Mouse (Mus musculus) forebrain, postnatal 0 days (tissue): ENCODE results near the gene Dhx35. TPM values are rescaled to one million over a fixed set of nuclear protein-coding genes. Genes with fewer than 3 reads are reported as not detected.
A peak's percentile ranks its signal among the peaks of the same experiment; 100 is the strongest.

Experiments used
- ATAC-seq: fragments of 200-750 bp; cut with Nextera tagmentation; 2 replicates; pipeline ENCODE4 v1.8.0; 2017; ENCODE audit warnings: mild to moderate bottlenecking, moderate library complexity
- DNase-seq: peaks from one replicate; pipeline ENCODE4 v3.0.0-alpha.2; 2015
- H3K27ac ChIP-seq: fragments of 300-500 bp; sonication (generic); 2 replicates; pipeline ENCODE4 v1.5.1; 2014; ENCODE audit warnings: low read depth, mild to moderate bottlenecking, antibody characterized with exemption, low read length, moderate library complexity, mixed read lengths
- H3K27me3 ChIP-seq: fragments of 300-500 bp; sonication (generic); 2 replicates; pipeline ENCODE4 v1.6.1; 2014; ENCODE audit warnings: mild to moderate bottlenecking, low read length, mixed read lengths; ENCODE audit not compliant: insufficient read depth
- H3K36me3 ChIP-seq: fragments of 300-500 bp; sonication (generic); 2 replicates; pipeline ENCODE4 v1.6.1; 2014; ENCODE audit warnings: mild to moderate bottlenecking, moderate library complexity; ENCODE audit not compliant: insufficient read depth
- H3K4me1 ChIP-seq: fragments of 300-500 bp; sonication (generic); 2 replicates; pipeline ENCODE4 v1.6.1; 2014; ENCODE audit warnings: antibody characterized with exemption; ENCODE audit not compliant: insufficient read depth
- H3K4me2 ChIP-seq: fragments of 300-500 bp; sonication (generic); 2 replicates; pipeline ENCODE4 v1.6.1; 2014; ENCODE audit warnings: low read depth, mild to moderate bottlenecking, moderate library complexity
- H3K4me3 ChIP-seq: fragments of 300-500 bp; sonication (generic); 2 replicates; pipeline ENCODE4 v1.5.1; 2014; ENCODE audit warnings: low read depth, low read length, mixed read lengths
- H3K9ac ChIP-seq: fragments of 300-500 bp; sonication (generic); 2 replicates; pipeline ENCODE4 v1.6.1; 2014; ENCODE audit warnings: mild to moderate bottlenecking
- H3K9me3 ChIP-seq: fragments of 300-500 bp; sonication (generic); 2 replicates; pipeline ENCODE4 v1.6.1; 2016; ENCODE audit warnings: low read length
- CTCF ChIP-seq: sonication (generic); IDR thresholded peaks from 2 replicates; pipeline ENCODE4 v1.5.1; 2016; ENCODE audit warnings: antibody characterized with exemption, control low read depth, low read depth
- WGBS: fragments of 180-500 bp; shearing (Covaris S2); extraction: QIAGEN DNeasy Blood & Tissue Kit; methylation state at CpG from one replicate; pipeline ENCODE4 v1.1.7; 2014; 5-methylcytosine and 5-hydroxymethylcytosine counted together
- polyA plus RNA-seq: library from polyadenylated mRNA; unstranded; fragments of >200 nt; fragmentation: Nextera tagmentation; extraction: Ambion mirVana; gene quantifications from 2 replicates; pipeline ENCODE4 v1.2.1, GENCODE M21; 2015
- total RNA-seq: library from RNA; depleted of rRNA; stranded (reverse); fragments of >200 nt; gene quantifications from 2 replicates; pipeline ENCODE4 v1.2.3, GENCODE M21; 2014

Gene Dhx35
- total and polyA plus RNA-seq, 2 experiments from 2014 or later: 11.8 to 29.2 TPM

DNA sequence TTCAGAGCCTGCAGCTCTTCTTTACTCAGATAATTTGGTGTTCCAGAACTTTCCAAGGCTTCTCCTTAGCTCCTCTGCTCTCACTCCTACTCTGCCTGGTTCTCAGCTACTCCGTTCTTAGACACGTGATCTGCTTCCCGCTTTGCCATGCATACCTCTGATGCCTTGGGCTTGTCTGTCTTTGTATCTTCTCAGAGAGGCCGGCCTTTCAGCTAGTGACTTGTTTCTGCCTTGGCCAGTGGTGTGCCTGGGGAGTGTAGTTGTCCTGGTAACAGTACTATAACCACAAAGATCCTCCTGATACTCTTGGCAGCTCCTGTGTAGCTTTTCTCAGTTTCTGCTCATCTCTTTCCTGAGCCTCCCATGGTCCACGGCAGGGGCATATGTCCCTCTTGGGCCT is 38.6 kb downstream of the Dhx35 start:
- Histone ChIP-seq H3K9me3 (no peaks in the 10 kb centered on the region), H3K4me1 (peaks cover 3% of the 10 kb centered on the region; the same call in 1 of the 2 replicates), H3K36me3 (peaks cover 68% of the 10 kb centered on the region), H3K4me3 (no peak overlapping the region), H3K4me2 (no peak overlapping the region), H3K27ac (0 out of 2 replicates have a peak overlapping the region, but pooled peaks have one; percentile 23), H3K27me3 (no peaks in the 10 kb centered on the region), H3K9ac (no peak overlapping the region)
- ATAC-seq: peak; percentile 50
- no peak for DNase-seq
- TF ChIP-seq CTCF: no peak
- 80% methylated on average over 5 of the region's 5 CpGs for WGBS

DNA sequence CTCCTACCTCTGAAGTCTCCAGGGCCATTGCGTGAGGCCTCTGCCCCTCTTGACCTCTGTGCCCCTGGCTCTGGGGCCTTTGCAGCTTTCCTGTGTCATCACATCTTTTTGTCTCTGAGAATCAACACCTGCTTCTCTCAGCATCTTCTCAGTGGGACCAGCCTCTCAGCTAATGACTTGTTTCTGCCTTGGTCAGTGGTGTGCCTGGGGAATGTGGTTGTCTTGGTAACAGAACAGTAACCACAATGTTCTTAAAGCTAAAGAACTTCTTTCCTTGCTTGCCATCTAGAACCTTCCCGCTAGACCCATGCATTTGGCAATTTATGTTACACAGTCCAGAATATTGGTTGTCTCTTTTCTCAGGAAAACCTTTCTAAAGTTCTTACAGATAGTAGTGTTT is 39.0 kb downstream of the Dhx35 start:
- no peak; the same call in 1 of the 2 replicates for ATAC-seq

DNA sequence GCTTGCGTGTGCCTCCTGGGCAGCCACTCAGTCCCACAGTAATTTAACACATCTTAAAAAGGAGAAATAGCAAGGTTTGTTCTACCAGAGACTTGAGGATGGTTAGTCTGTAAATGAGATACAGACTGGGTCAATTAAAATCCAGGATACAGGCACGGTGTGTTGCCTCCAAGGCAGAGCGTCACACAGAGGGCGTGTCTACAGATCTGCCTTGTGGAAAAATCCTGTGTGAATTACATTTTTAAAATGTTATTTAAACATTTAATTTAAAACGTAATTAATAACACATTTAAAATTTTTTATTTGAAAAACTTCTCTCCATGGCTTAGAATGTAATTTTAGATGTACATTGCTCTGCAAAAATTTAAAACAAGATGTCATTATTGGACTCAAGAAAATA is 48.7 kb downstream of the Dhx35 start:
- no peak overlapping the region for H3K9ac ChIP-seq
- 86% methylated on average over 5 of the region's 5 CpGs for WGBS
- H3K36me3 ChIP-seq: peaks cover 28% of the 10 kb centered on the region
- H3K4me2 ChIP-seq: no peak overlapping the region
- no peaks in the 10 kb centered on the region for H3K9me3 ChIP-seq
- DNase-seq (no peak), ATAC-seq (no peak)
- TF ChIP-seq CTCF: no peak
- no peaks in the 10 kb centered on the region for H3K27me3 ChIP-seq
- no peaks in the 10 kb centered on the region for H3K4me1 ChIP-seq
- no peak overlapping the region for H3K27ac ChIP-seq
- no peak overlapping the region for H3K4me3 ChIP-seq

More for the DNA sequence above, 39.0 kb downstream of the Dhx35 start:
- Histone ChIP-seq H3K9ac (no peak overlapping the region), H3K4me3 (no peak overlapping the region), H3K27me3 (no peaks in the 10 kb centered on the region), H3K4me2 (no peak overlapping the region), H3K4me1 (peaks cover 3% of the 10 kb centered on the region; the same call in 1 of the 2 replicates), H3K9me3 (no peaks in the 10 kb centered on the region), H3K27ac (0 out of 2 replicates have a peak overlapping the region, but pooled peaks have one; percentile 23), H3K36me3 (peaks cover 66% of the 10 kb centered on the region)
- 74% methylated on average over 2 of the region's 2 CpGs for WGBS
- DNase-seq: no peak
- no peak for TF ChIP-seq CTCF

DNA sequence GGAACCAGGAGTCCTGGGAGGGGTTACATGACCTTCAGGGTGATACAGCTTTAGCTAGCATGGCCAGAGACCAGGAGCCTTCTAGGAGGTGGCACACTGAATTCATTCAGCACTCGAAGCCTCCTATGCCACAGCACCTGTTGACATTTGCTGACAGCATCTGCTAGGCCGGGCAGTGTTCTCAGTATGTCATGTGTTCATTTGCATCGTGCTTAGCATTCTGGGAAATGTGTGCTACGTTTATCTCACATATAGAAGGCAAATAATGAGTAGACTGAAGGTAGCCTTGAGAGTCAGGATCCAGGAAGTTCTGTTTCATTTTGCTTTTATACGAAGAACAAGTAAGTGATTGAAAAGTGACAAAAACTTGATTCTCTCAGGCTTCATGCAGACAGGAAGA is 50.4 kb downstream of the Dhx35 start:
- 55% methylated on average over 5 of the region's 5 CpGs for WGBS
- H3K4me2 ChIP-seq: no peak overlapping the region
- no peak overlapping the region for H3K4me3 ChIP-seq
- no peak for TF ChIP-seq CTCF
- peaks cover 28% of the 10 kb centered on the region for H3K36me3 ChIP-seq
- ATAC-seq (no peak), DNase-seq (no peak)
- no peaks in the 10 kb centered on the region for H3K4me1 ChIP-seq
- no peaks in the 10 kb centered on the region for H3K27me3 ChIP-seq
- no peak overlapping the region for H3K9ac ChIP-seq
- H3K27ac ChIP-seq: peak overlapping the region; percentile 45; the same call in 1 of the 2 replicates
- no peaks in the 10 kb centered on the region for H3K9me3 ChIP-seq

DNA sequence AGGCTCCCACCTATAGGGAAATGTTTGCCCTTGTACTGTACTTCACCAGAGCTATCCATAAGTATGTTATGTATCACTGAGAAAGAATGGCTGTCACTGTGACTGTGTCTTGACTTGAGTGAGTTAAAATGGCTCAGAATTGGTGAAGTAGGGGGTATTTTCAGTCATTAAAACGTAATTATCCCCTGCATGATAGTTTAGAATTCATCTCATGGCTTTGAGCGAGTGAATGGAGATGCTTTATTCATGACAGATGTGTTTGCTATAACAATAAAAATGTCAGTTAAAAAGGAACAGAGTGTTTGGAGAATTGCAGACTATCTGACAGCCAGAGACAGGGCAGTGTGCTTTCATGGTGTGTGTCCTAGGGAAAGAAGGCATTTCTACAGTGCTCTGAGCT is 51.6 kb downstream of the Dhx35 start:
- no peak overlapping the region for H3K4me2 ChIP-seq
- H3K9me3 ChIP-seq: no peaks in the 10 kb centered on the region
- H3K4me1 ChIP-seq: no peaks in the 10 kb centered on the region
- no peak overlapping the region for H3K4me3 ChIP-seq
- TF ChIP-seq CTCF: no peak
- H3K27ac ChIP-seq: no peak overlapping the region
- 44% methylated on average over 2 of the region's 2 CpGs for WGBS
- DNase-seq (no peak), ATAC-seq (peak; percentile 74; the same call in 1 of the 2 replicates)
- H3K27me3 ChIP-seq: no peaks in the 10 kb centered on the region
- peaks cover 23% of the 10 kb centered on the region for H3K36me3 ChIP-seq
- H3K9ac ChIP-seq: no peak overlapping the region

DNA sequence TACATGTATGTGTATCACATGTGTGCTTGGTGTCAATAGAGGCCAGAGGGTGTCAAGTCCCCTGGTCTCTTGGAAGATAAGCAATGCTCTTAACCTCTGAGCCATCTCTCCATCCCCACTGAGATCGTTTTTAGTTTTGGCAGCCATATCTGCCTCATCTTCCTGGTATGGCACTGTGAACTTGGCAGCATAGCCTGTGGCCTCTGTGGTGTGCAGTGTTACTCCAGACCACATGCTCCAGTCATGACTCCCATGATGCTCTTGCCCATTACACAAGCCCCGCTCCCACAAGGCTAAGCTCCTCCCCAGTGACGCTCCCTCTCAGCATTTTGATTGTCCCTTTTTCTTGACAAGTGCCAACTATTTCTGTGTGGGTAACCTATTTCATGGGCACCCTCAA is 53.4 kb downstream of the Dhx35 start:
- Histone ChIP-seq H3K4me2 (no peak overlapping the region), H3K27ac (no peak overlapping the region), H3K9ac (no peak overlapping the region), H3K27me3 (no peaks in the 10 kb centered on the region), H3K4me1 (no peaks in the 10 kb centered on the region), H3K36me3 (peaks cover 10% of the 10 kb centered on the region), H3K4me3 (no peak overlapping the region), H3K9me3 (no peaks in the 10 kb centered on the region)
- no peak for TF ChIP-seq CTCF
- no peak for DNase-seq
- ATAC-seq: no peak
- 80% methylated on average over 3 of the region's 3 CpGs for WGBS

DNA sequence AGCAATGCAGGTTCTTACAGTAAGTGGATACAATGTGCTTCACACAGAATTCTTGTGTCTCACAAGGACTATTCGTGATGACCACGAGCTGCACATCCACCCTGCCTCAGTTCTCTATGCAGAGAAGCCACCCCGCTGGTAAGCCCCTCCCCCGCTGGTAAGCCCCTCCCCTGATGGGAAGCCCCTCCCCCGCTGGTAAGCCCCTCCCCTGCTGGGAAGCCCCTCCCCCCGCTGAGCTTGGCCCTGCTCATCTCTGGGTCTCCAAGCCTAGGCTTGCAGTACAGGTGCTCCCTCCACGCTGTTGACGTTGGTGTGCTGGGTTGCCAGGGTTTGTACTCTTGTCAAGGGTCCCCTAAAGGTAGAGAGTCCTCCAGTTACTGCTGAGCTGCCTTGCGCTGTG is 54.8 kb downstream of the Dhx35 start:
- H3K27ac ChIP-seq: no peak overlapping the region
- DNase-seq (no peak), ATAC-seq (no peak)
- H3K9me3 ChIP-seq: no peaks in the 10 kb centered on the region
- no peak for TF ChIP-seq CTCF
- H3K9ac ChIP-seq: no peak overlapping the region
- H3K4me2 ChIP-seq: no peak overlapping the region
- 75% methylated on average over 9 of the region's 9 CpGs for WGBS
- H3K4me3 ChIP-seq: no peak overlapping the region
- H3K4me1 ChIP-seq: no peaks in the 10 kb centered on the region
- H3K27me3 ChIP-seq: no peaks in the 10 kb centered on the region
- H3K36me3 ChIP-seq: peaks cover 4% of the 10 kb centered on the region; the same call in 1 of the 2 replicates
